Mouse (Mus musculus): ENCODE results near the gene Nadk. TPM values are rescaled to one million over a fixed set of nuclear protein-coding genes. Genes with fewer than 3 reads are reported as not detected.

Gene Nadk
- polyA plus RNA-seq, 1 experiment: 38.7 TPM

- H3K36me3 ChIP-seq (replicated peaks; ENCODE audit: low read length): peaks cover 72% of the 10 kb centered on the region
Measured at GRCm38 (mm10) chr4:155578336-155579125, 16.4 kb downstream of the Nadk start.

GRCm38 (mm10) chr4:155580420-155580819 is 18.2 kb downstream of the Nadk start:
- no peak for TF ChIP-seq GATA1 (IDR thresholded peaks at IDR 0.05; ENCODE audit: borderline replicate concordance, low read length)
- Histone ChIP-seq H3K27me3 (replicated peaks) (no peaks in the 10 kb centered on the region), H3K36me3 (replicated peaks; ENCODE audit: low read length) (peaks cover 87% of the 10 kb centered on the region), H3K4me1 (peaks cover 46% of the 10 kb centered on the region), H3K4me3 (replicated peaks) (no peak overlapping the region), H3K9me3 (no peaks in the 10 kb centered on the region)

More at GRCm38 (mm10) chr4:155578336-155579125, 16.4 kb downstream of the Nadk start:
- peaks cover 57% of the 10 kb centered on the region for H3K4me1 ChIP-seq
- H3K27me3 ChIP-seq (replicated peaks): peaks cover 2% of the 10 kb centered on the region
- TF ChIP-seq GATA1 (IDR thresholded peaks at IDR 0.05; ENCODE audit: borderline replicate concordance, low read length) (no peak), FLI1 (IDR thresholded peaks at IDR 0.05; ENCODE audit: low read length) (no peak)
- H3K9me3 ChIP-seq: no peaks in the 10 kb centered on the region
- H3K4me3 ChIP-seq (replicated peaks): no peak overlapping the region

GRCm38 (mm10) chr4:155582279-155582905 is 20.2 kb downstream of the Nadk start:
- peaks cover 34% of the 10 kb centered on the region for H3K4me1 ChIP-seq
- peaks cover 91% of the 10 kb centered on the region for H3K36me3 ChIP-seq (replicated peaks; ENCODE audit: low read length)
- no peaks in the 10 kb centered on the region for H3K27me3 ChIP-seq (replicated peaks)
- H3K4me3 ChIP-seq (replicated peaks): peak overlapping the region; percentile 59
- no peaks in the 10 kb centered on the region for H3K9me3 ChIP-seq
- TF ChIP-seq GATA1 (IDR thresholded peaks at IDR 0.05; ENCODE audit: borderline replicate concordance, low read length) (no peak), FLI1 (IDR thresholded peaks at IDR 0.05; ENCODE audit: low read length) (peak; percentile 55; the same call in 1 of the 2 replicates)

- peaks cover 36% of the 10 kb centered on the region for H3K4me1 ChIP-seq
- TF ChIP-seq FLI1 (IDR thresholded peaks at IDR 0.05; ENCODE audit: low read length): no peak
- TF ChIP-seq GATA1 (IDR thresholded peaks at IDR 0.05; ENCODE audit: borderline replicate concordance, low read length): no peak
- no peak overlapping the region for H3K4me3 ChIP-seq (replicated peaks)
- no peaks in the 10 kb centered on the region for H3K9me3 ChIP-seq
- H3K36me3 ChIP-seq (replicated peaks; ENCODE audit: low read length): peaks cover 67% of the 10 kb centered on the region
- H3K27me3 ChIP-seq (replicated peaks): no peaks in the 10 kb centered on the region
Measured at GRCm38 (mm10) chr4:155589356-155589755, 27.2 kb downstream of the Nadk start.

- H3K36me3 ChIP-seq (replicated peaks; ENCODE audit: low read length): peaks cover 49% of the 10 kb centered on the region
Measured at GRCm38 (mm10) chr4:155591012-155591719, 29.0 kb downstream of the Nadk start.

GRCm38 (mm10) chr4:155593780-155594179 is 31.6 kb downstream of the Nadk start:
- no peaks in the 10 kb centered on the region for H3K27me3 ChIP-seq (replicated peaks)
- H3K36me3 ChIP-seq (replicated peaks; ENCODE audit: low read length): peaks cover 23% of the 10 kb centered on the region
- TF ChIP-seq GATA1 (IDR thresholded peaks at IDR 0.05; ENCODE audit: borderline replicate concordance, low read length) (no peak), FLI1 (IDR thresholded peaks at IDR 0.05; ENCODE audit: low read length) (no peak)
- peaks cover 66% of the 10 kb centered on the region for H3K4me1 ChIP-seq
- H3K9me3 ChIP-seq: no peaks in the 10 kb centered on the region
- H3K4me3 ChIP-seq (replicated peaks): no peak overlapping the region

More at GRCm38 (mm10) chr4:155591012-155591719, 29.0 kb downstream of the Nadk start:
- Histone ChIP-seq H3K9me3 (no peaks in the 10 kb centered on the region), H3K27me3 (replicated peaks) (no peaks in the 10 kb centered on the region), H3K4me3 (replicated peaks) (no peak overlapping the region), H3K4me1 (peaks cover 48% of the 10 kb centered on the region)
- TF ChIP-seq FLI1 (IDR thresholded peaks at IDR 0.05; ENCODE audit: low read length) (no peak), GATA1 (IDR thresholded peaks at IDR 0.05; ENCODE audit: borderline replicate concordance, low read length) (no peak)

GRCm38 (mm10) chr4:155595777-155596176 is 33.6 kb downstream of the Nadk start:
- peaks cover 4% of the 10 kb centered on the region for H3K36me3 ChIP-seq (replicated peaks; ENCODE audit: low read length)
- H3K9me3 ChIP-seq: no peaks in the 10 kb centered on the region
- no peak for TF ChIP-seq FLI1 (IDR thresholded peaks at IDR 0.05; ENCODE audit: low read length)
- no peaks in the 10 kb centered on the region for H3K27me3 ChIP-seq (replicated peaks)
- no peak overlapping the region for H3K4me3 ChIP-seq (replicated peaks)
- peaks cover 70% of the 10 kb centered on the region for H3K4me1 ChIP-seq

GRCm38 (mm10) chr4:155596606-155597005 is 34.4 kb downstream of the Nadk start:
- H3K4me3 ChIP-seq (replicated peaks): peak overlapping the region; percentile 81
- H3K36me3 ChIP-seq (replicated peaks; ENCODE audit: low read length): no peaks in the 10 kb centered on the region
- no peaks in the 10 kb centered on the region for H3K9me3 ChIP-seq
- H3K4me1 ChIP-seq: peaks cover 63% of the 10 kb centered on the region
- H3K27me3 ChIP-seq (replicated peaks): no peaks in the 10 kb centered on the region
- no peak for TF ChIP-seq FLI1 (IDR thresholded peaks at IDR 0.05; ENCODE audit: low read length)
- no peak; the same call in 2 of the 3 replicates for TF ChIP-seq GATA1 (IDR thresholded peaks at IDR 0.05; ENCODE audit: borderline replicate concordance, low read length)

- peaks cover 68% of the 10 kb centered on the region for H3K4me1 ChIP-seq
- TF ChIP-seq FLI1 (IDR thresholded peaks at IDR 0.05; ENCODE audit: low read length) (no peak), GATA1 (IDR thresholded peaks at IDR 0.05; ENCODE audit: borderline replicate concordance, low read length) (no peak)
- H3K27me3 ChIP-seq (replicated peaks): no peaks in the 10 kb centered on the region
- H3K9me3 ChIP-seq: no peaks in the 10 kb centered on the region
- H3K36me3 ChIP-seq (replicated peaks; ENCODE audit: low read length): no peaks in the 10 kb centered on the region
- H3K4me3 ChIP-seq (replicated peaks): no peak overlapping the region
Measured at GRCm38 (mm10) chr4:155598536-155598935, 36.4 kb downstream of the Nadk start.
